Mouse (Mus musculus) right cerebral cortex, postnatal 4 days (tissue): Measurements from ENCODE around the gene Kcnk4.

Source experiments
- DNase-seq: peaks from one replicate; pipeline ENCODE4 v3.0.0-alpha.2; 2022

Gene Kcnk4

DNA sequence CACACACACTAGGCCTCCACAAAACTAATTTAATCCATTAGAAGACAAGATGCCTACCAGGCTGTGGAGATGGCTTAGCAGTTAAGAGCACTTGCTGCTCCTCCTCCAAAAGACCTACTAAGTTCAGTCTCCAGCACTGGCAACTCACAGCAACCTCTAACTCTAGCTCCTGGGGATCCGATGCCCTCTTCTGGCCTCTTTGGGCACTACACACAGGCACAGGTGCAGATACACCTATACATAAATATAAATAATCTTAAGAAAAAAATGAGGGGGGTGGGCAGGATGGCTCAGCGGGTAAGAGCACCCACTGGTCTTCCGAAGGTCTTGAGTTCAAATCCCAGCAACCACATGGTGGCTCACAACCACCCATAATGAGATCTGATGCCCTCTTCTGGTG lies 2.0 kb upstream of the Kcnk4 start:
- DNase-seq, result no peak

GRCm38 (mm10) chr19:6933436-6934194 lies 700 bp downstream of the Kcnk4 start:
- DNase-seq, result peak; percentile 65

- no peak for DNase-seq
Observed at GRCm38 (mm10) chr19:6933102-6933435, 1.2 kb downstream of the Kcnk4 start.

GRCm38 (mm10) chr19:6932018-6932417 lies 2.3 kb downstream of the Kcnk4 start:
- no peak for DNase-seq

DNA sequence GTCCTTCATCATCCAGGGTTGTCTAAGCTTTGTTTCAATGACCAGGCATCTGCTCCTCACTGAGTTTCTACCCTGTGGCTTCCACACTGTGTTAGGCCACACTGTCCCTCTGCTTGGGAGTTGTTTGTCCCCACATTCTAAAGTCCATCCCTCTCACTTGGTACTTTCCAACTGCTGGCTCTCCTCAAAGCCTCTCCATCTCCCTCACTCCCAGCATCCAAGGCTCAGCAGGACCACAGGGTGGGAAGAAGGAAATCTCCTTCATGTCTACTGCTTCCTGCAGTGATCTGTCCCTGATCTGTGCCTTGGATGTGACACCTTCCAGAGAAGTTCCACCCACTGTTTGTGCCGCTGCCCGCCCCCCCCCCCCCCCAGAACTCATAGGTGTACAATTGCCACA lies 3.3 kb downstream of the Kcnk4 start:
- DNase-seq, result no peak

GRCm38 (mm10) chr19:6928080-6928479 lies 6.2 kb downstream of the Kcnk4 start:
- DNase-seq, result no peak

DNA sequence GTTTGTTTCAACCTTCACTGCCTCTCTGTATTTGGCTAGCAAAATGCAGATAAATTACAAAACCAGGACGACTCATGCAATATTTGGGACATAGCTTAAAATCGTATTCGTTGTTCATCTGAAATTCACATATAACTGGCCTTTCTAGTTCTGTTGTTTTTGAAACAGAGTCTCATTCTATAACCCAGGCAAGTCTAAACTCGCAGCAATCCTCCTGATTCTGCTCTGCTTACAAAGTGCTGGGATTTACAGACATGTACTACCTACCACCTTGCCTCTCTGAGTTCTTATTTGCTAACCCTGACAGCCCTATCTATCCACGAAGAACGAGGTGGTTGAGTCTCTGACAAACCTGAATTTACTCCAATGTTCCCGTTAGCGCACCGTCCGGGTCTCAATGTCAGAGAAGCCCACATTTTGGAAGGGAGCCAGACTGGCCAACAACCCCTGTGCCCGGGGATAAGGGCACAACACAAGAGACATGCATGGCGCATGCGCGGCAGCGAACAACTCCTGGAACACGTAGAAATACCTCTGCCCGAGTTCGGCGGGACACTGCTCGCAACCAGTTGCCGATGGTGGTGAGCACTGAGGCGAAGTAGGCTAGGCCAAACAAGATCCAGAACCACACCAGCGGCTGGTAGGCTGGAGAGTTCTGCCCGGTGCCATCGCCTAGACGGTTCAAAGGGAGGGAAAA lies 7.6 kb downstream of the Kcnk4 start:
- DNase-seq, result no peak

GRCm38 (mm10) chr19:6925611-6926329 lies 8.5 kb downstream of the Kcnk4 start:
- no peak for DNase-seq

- no peak for DNase-seq
Observed at GRCm38 (mm10) chr19:6925307-6925573, 9.1 kb downstream of the Kcnk4 start, which contains the start of gene Catsperz. TSS of gene Catsperz (minus strand) at chr19:6925380.

GRCm38 (mm10) chr19:6924461-6925306 lies 9.6 kb downstream of the Kcnk4 start:
- DNase-seq, result peak; percentile 94

GRCm38 (mm10) chr19:6922901-6923735 lies 11.2 kb downstream of the Kcnk4 start:
- no peak for DNase-seq

- DNase-seq, result peak; percentile 99
Observed at GRCm38 (mm10) chr19:6921647-6922567, 12.4 kb downstream of the Kcnk4 start, which contains the start of gene Esrra. TSS of gene Esrra (minus strand) at chr19:6921813.

DNA sequence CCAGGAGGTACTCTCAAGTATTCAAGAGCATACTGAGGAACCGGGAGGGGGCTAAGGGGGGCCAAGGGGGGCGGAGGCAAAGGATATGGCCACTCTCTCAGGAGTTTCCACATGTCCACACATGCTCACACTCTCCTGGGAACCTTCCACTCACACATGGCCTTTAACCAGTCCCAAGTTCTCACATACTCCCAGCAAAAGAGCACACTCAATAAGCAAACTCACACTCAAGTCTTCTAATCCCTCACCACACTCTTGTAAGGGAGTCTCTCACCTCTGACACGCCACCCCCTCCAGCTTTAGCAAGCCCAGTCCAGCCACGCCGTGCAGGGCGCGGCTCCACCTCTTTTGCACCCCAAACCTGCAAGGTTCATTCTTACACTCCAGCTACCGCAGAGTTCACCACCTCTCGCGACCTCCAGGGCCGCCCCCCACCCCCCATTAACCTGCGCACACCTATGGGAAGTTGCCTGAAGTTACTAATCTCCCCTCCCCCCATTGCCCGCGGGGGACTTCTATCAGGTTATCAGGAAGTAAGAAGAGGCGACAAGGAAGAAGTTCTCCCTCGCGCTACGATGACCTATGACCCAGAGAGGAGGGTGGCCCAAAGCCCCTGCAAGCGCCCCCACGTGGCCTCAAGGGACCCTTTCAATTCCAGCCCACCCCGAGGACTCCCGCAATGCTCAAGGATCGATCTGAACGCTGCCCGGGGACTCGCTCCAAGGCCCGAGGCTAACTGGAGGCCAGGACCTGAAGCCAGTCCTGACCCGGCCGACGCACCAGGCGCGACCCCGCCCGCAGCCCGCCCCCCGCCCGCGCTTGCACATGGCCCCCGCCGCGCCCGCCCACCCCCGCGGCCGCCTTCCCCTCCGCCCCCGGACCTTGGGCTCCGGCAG lies 13.3 kb downstream of the Kcnk4 start:
- peak; percentile 53 for DNase-seq

DNA sequence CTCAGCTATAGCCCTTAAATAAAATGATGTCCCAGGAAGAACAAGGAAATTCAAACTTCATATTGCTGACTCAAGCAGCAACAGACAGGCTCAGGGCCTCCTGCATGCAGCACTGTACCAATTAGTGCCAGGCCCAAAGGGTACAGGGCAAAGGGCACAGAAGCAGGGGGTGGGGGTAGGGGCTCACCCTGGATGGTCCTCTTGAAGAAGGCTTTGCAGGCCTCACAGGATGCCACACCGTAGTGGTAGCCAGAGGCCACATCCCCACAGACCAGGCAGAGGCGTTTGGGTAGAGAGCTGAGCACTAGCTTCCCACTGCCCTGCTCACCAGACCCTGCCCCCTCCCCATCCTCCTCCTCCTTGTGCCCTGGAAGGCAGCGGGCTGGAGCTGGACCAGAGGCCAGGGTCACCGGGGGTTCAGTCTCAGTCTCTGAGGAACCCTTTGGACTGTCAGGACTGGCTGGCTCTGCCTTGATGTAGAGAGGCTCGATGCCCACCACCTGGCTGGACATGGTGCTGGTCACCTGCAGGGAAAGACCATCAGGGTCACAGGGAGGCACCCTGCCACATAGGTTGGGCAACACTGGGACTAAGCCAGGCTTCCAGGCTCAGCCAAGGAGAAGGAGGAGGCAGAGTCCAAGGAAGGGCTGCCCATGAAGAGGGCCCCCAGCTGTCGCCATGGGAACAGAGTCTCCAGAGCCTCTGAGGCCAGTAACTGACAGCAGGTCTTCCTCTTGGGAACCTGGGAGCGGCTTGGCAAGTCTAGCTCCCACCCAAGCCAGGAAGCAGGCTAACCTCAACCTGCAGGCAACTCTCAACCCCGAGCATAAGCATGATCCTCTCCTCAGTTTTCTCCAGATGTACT lies 14.2 kb downstream of the Kcnk4 start:
- no peak for DNase-seq

- DNase-seq, result no peak
Observed at GRCm38 (mm10) chr19:6919431-6919830, 14.9 kb downstream of the Kcnk4 start.

DNA sequence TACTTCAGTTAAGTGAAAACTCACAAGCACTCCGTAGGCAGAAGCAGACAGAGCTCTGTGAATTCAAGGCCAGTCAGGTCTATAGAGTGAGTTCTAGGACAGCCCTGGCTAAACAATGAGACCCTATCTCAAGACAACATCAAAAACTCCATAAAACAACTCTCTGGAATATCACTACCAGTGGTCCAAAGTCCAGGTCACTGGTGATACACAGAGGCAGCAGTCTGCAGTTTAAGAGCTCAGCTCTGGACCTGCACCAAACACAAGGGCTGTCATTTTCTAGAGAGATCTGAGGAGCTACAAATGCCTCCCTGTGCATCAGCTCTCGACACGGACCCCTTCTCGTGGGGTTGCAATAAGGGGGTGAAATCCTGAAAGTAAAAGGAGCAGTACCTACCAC lies 16.0 kb downstream of the Kcnk4 start:
- no peak for DNase-seq

DNA sequence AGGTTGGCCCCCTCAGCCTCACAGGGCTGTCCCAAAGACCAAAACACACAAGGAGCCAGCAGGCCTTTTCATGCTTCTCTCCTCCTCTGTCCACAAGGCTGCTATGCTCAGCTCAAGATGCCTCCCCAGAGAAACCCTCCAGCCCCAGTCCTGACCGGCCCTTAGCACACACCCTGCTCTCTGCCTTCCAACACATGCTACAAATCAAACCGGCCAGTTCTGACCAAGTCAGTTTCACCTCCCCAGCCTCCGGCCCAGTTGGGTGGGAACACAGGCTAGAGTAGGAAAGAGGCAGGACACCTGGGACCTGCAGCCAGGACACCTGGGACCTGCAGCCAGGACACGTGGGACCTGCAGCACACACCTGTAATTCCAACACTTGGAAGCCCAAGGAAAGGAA lies 17.8 kb downstream of the Kcnk4 start:
- no peak for DNase-seq

DNA sequence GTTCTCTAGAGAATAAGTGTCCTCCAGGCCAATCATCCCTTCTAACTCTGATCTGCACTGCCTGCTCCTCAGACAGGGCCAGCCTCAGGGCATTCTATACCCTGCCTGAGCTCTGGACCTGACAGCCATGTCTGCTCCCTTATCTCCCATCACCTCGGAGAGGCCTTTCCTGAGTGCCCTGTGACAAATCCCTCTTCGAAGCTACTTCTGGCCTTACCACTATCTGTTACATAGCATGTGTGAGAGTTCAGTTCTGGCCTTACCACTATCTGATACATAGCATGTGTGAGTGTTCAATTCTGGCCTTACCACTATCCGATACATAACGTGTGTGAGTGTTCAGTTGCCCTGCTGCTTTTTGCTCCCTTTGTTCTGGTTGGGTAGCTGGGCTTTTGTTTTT lies 19.0 kb downstream of the Kcnk4 start:
- DNase-seq, result no peak

- DNase-seq, result no peak
Observed at GRCm38 (mm10) chr19:6914540-6914939, 19.8 kb downstream of the Kcnk4 start.
